ENCODE assay signal across 25 mouse cellular contexts in the genomic region with DNA sequence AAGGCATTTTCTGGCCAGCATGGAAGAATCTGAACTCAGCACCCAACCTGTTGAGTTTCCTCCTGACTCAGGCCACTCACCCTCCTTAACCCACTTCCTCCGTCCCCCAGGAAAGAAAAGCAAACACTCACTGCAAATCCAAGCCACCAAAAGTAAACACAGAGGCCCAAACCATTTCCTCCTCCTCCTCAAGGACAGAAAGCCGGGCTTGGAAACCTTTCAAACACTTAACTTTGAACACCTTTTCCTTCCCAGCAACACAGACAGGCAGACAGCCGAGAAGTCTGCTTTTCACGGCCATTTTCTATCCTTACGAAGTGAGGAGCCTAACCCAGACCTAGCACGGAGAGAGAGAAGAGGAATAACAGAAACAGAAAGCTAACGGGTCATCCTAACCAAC. TPM values are rescaled to one million over a fixed set of nuclear protein-coding genes. Genes with fewer than 3 reads are reported as not detected.
DNase-seq lines count a peak whose midpoint lies in the region; ATAC-seq lines count a peak whose summit lies in the region.
"Had no signal": no experiment of that assay in that cellular context is flagged by ENCODE, and none has a peak within 500 bp of the region (broad histone marks: within the 10 kb centered on the region; RNA-seq: fewer than 3 reads in every experiment).

No protein-coding gene starts in this region.

- no peak overlapping the region for H3K4me2 ChIP-seq in kidney, embryonic 15.5 days
- no peak overlapping the region for H3K4me2 ChIP-seq in midbrain, embryonic 16.5 days (ENCODE audit: low read length)
- H3K4me2 ChIP-seq: embryonic facial prominence, embryonic 13.5 days; forebrain, embryonic 12.5 days; heart, embryonic 15.5 days; hindbrain, embryonic 14.5 days had no signal

- H3K9me3 ChIP-seq in kidney, embryonic 15.5 days (replicated peaks): no peaks in the 10 kb centered on the region
- H3K9me3 ChIP-seq in midbrain, embryonic 10.5 days (replicated peaks): no peaks in the 10 kb centered on the region
- no peaks in the 10 kb centered on the region for H3K9me3 ChIP-seq in midbrain, embryonic 16.5 days (replicated peaks; ENCODE audit: control insufficient read depth, low read length, poor library complexity, severe bottlenecking)
- H3K9me3 ChIP-seq: embryonic facial prominence, embryonic 13.5 days; forebrain, embryonic 12.5 days; heart, embryonic 15.5 days had no signal

- peak overlapping the region; percentile 19; the same call in 1 of the 2 replicates for H3K27ac ChIP-seq in kidney, embryonic 15.5 days
- peak overlapping the region; percentile 69 for H3K27ac ChIP-seq in midbrain, embryonic 10.5 days (replicated peaks)
- H3K27ac ChIP-seq in midbrain, embryonic 16.5 days (ENCODE audit: low read length): no peak overlapping the region
- H3K27ac ChIP-seq: embryonic facial prominence, embryonic 13.5 days; forebrain, embryonic 12.5 days; heart, embryonic 15.5 days; hindbrain, embryonic 14.5 days; kidney, postnatal 0 days had no signal

- DNase-seq in kidney, postnatal 36 days: no peak
- DNase-seq in midbrain, embryonic 10.5 days (ENCODE audit: low spot score): no peak
- peak; percentile 76 for DNase-seq in lung, postnatal 25 days (ENCODE audit: low spot score)
- no peak for DNase-seq in adrenal gland, postnatal 14 days
- no peak for DNase-seq in cerebellum, adult 9-10 months
- DNase-seq: adrenal gland, adult 2 months; cerebellum, adult 2 months; cerebellum, postnatal 36 days; embryo, embryonic 11 days; heart, postnatal 4 days; kidney, adult 18-20 months; left cerebral cortex, postnatal 4 days; midbrain, embryonic 14.5 days; right cerebral cortex, postnatal 4 days; thymus, postnatal 14 days had no signal

- ATAC-seq in kidney, embryonic 15.5 days (replicated peaks; ENCODE audit: low FRiP score): no peak
- ATAC-seq in midbrain, embryonic 16.5 days: no peak
- ATAC-seq: inflammation-experienced regulatory T-cells, adult 6 months; Patski had no signal

- peaks cover 42% of the 10 kb centered on the region for H3K4me1 ChIP-seq in kidney, embryonic 15.5 days
- peaks cover 42% of the 10 kb centered on the region for H3K4me1 ChIP-seq in midbrain, embryonic 10.5 days
- H3K4me1 ChIP-seq in midbrain, embryonic 16.5 days (ENCODE audit: control insufficient read depth, insufficient read depth, low read length): peaks cover 4% of the 10 kb centered on the region

- H3K27me3 ChIP-seq in kidney, embryonic 15.5 days: no peaks in the 10 kb centered on the region
- H3K27me3 ChIP-seq in midbrain, embryonic 10.5 days (ENCODE audit: low read depth, poor library complexity, severe bottlenecking): no peaks in the 10 kb centered on the region
- H3K27me3 ChIP-seq in midbrain, embryonic 16.5 days (ENCODE audit: control insufficient read depth, insufficient read depth, low read depth, low read length): no peaks in the 10 kb centered on the region
- H3K27me3 ChIP-seq: embryonic facial prominence, embryonic 13.5 days; forebrain, embryonic 12.5 days; heart, embryonic 15.5 days; Patski had no signal

- H3K4me3 ChIP-seq in kidney, embryonic 15.5 days (replicated peaks): no peak overlapping the region
- no peak overlapping the region for H3K4me3 ChIP-seq in midbrain, embryonic 10.5 days
- H3K4me3 ChIP-seq in midbrain, embryonic 16.5 days (ENCODE audit: low read depth, low read length): no peak overlapping the region
- H3K4me3 ChIP-seq: embryonic facial prominence, embryonic 13.5 days; erythroblast, embryonic 14.5 days; forebrain, embryonic 12.5 days; heart, embryonic 15.5 days had no signal

- H3K36me3 ChIP-seq in kidney, embryonic 15.5 days: no peaks in the 10 kb centered on the region
- 0 out of 2 replicates have a peak, but pooled peaks cover 8% of the 10 kb centered on the region for H3K36me3 ChIP-seq in midbrain, embryonic 10.5 days
- no peaks in the 10 kb centered on the region for H3K36me3 ChIP-seq in midbrain, embryonic 16.5 days (ENCODE audit: control insufficient read depth, insufficient read depth, low read length)
- H3K36me3 ChIP-seq: embryonic facial prominence, embryonic 13.5 days; forebrain, embryonic 12.5 days; heart, embryonic 15.5 days had no signal

- 71% methylated on average over 7 of the region's 7 CpGs for WGBS in kidney, embryonic 15.5 days
- 85% methylated on average over 7 of the region's 7 CpGs for WGBS in midbrain, embryonic 10.5 days
- WGBS in midbrain, embryonic 16.5 days: 76% methylated on average over 7 of the region's 7 CpGs

- H3K9ac ChIP-seq in kidney, embryonic 15.5 days: no peak overlapping the region
- no peak overlapping the region for H3K9ac ChIP-seq in midbrain, embryonic 16.5 days (ENCODE audit: low read depth, low read length)
- H3K9ac ChIP-seq: embryonic facial prominence, embryonic 13.5 days; forebrain, embryonic 12.5 days; heart, embryonic 15.5 days; hindbrain, embryonic 14.5 days had no signal

RNA-seq across cellular contexts. Expression of a gene that starts 50.0 kb away (rescaled TPM):
- polyA plus RNA-seq in kidney, embryonic 15.5 days (2015; fragmentation: Nextera tagmentation; extraction: Ambion mirVana): 7.3 and 7.9 TPM in 2 replicates
- 4.7 and 4.8 TPM in 2 replicates for polyA plus RNA-seq in midbrain, embryonic 10.5 days (2016; fragmentation: Nextera tagmentation; extraction: Ambion mirVana)
- 2.0 and 2.1 TPM in 2 replicates for polyA plus RNA-seq in midbrain, embryonic 16.5 days (2015; fragmentation: Nextera tagmentation; extraction: Ambion mirVana)
- 9.4 and 10.4 TPM in 2 replicates for total RNA-seq in adrenal gland, postnatal 14 days (2021)
